In the genomic region with DNA sequence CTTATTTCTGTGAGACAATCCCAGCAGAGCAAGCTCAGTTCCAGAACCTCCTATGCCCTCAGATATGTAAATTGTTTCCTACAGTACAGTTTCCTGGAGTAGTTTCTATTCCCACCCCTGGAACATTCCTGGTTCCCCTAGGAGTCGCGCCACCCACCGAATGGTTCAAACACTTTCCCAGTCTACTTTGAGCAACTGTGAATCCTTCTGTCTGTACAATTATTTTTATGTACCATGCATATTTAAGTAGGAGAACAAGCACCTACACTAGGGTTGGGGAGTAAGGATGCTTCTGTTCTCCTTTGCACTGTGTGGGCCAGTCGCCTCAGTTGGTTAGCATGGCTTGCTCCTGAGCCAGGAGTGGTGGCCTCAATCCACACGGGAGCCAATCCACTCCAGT, we compare ENCODE assay signal across 32 mouse cellular contexts.
A peak's percentile ranks its signal among the peaks of the same experiment; 100 is the strongest.
DNase-seq lines count a peak whose midpoint lies in the region; ATAC-seq and TF ChIP-seq lines count a peak whose summit lies in the region.
"Had no signal": no experiment of that assay in that cellular context is flagged by ENCODE, and none has a peak within 500 bp of the region (broad histone marks: within the 10 kb centered on the region; RNA-seq: fewer than 3 reads in every experiment).

No protein-coding gene starts in this region.

- H3K36me3 ChIP-seq in hindbrain, embryonic 16.5 days (ENCODE audit: control insufficient read depth, insufficient read depth, low read length), result no peaks in the 10 kb centered on the region
- no peaks in the 10 kb centered on the region for H3K36me3 ChIP-seq in hindbrain, embryonic 11.5 days (ENCODE audit: control insufficient read depth, insufficient read depth, low read length)
- H3K36me3 ChIP-seq: forebrain, embryonic 12.5 days; hindbrain, embryonic 10.5 days; intestine, embryonic 15.5 days; liver, embryonic 13.5 days; midbrain, embryonic 12.5 days; neural tube, embryonic 12.5 days had no signal

- no peaks in the 10 kb centered on the region for H3K9me3 ChIP-seq in hindbrain, embryonic 16.5 days (ENCODE audit: control insufficient read depth, low read length)
- H3K9me3 ChIP-seq in hindbrain, embryonic 11.5 days (ENCODE audit: control insufficient read depth, low read length), result no peaks in the 10 kb centered on the region
- H3K9me3 ChIP-seq: forebrain, embryonic 12.5 days; hindbrain, embryonic 10.5 days; intestine, embryonic 15.5 days; liver, embryonic 13.5 days; midbrain, embryonic 12.5 days; neural tube, embryonic 12.5 days had no signal

- ATAC-seq in hindbrain, embryonic 16.5 days, result peak; percentile 37; the same call in 1 of the 2 replicates
- ATAC-seq in hindbrain, embryonic 11.5 days (ENCODE audit: low FRiP score), result no peak
- ATAC-seq: CD4-positive, CD25-positive, alpha-beta regulatory T cell, adult 4 months; hindbrain, postnatal 0 days; intestine, embryonic 15.5 days; lung, postnatal 0 days had no signal

- no peak overlapping the region for H3K4me3 ChIP-seq in hindbrain, embryonic 16.5 days (ENCODE audit: low read length)
- H3K4me3 ChIP-seq in hindbrain, embryonic 11.5 days (ENCODE audit: low read depth, low read length), result no peak overlapping the region
- H3K4me3 ChIP-seq in gastrocnemius, adult 2 months, result no peak overlapping the region
- H3K4me3 ChIP-seq: erythroblast, embryonic 14.5 days; forebrain, embryonic 12.5 days; hindbrain, embryonic 10.5 days; intestine, embryonic 15.5 days; liver, embryonic 13.5 days; megakaryocyte, embryonic 14.5 days; midbrain, embryonic 12.5 days; myocyte; neural tube, embryonic 12.5 days had no signal

- WGBS in hindbrain, embryonic 16.5 days, result 83% methylated on average over 5 of the region's 5 CpGs
- 97% methylated on average over 5 of the region's 5 CpGs for WGBS in hindbrain, embryonic 11.5 days

- H3K27me3 ChIP-seq in hindbrain, embryonic 16.5 days (replicated peaks; ENCODE audit: control insufficient read depth, insufficient read depth, low read length), result no peaks in the 10 kb centered on the region
- H3K27me3 ChIP-seq in hindbrain, embryonic 11.5 days (ENCODE audit: control insufficient read depth, insufficient read depth, low read length), result no peaks in the 10 kb centered on the region
- H3K27me3 ChIP-seq: forebrain, embryonic 12.5 days; intestine, embryonic 15.5 days; liver, embryonic 13.5 days; megakaryocyte, embryonic 14.5 days; midbrain, embryonic 12.5 days; neural tube, embryonic 12.5 days had no signal

- DNase-seq in hindbrain, embryonic 11.5 days (ENCODE audit: low spot score), result no peak
- peak; percentile 37 to 68 for DNase-seq in left cerebral cortex, adult 9 months (ENCODE audit: low spot score in 2 of 2)
- DNase-seq in left cerebral cortex, postnatal 4 days, result no peak
- peak; percentile 46 to 58 for DNase-seq in frontal cortex, postnatal 36 days (ENCODE audit: low spot score in 2 of 2)
- peak; percentile 79 for DNase-seq in telencephalon, adult 2 months (ENCODE audit: low read depth, low spot score)
- no peak for DNase-seq in gastrocnemius, adult 2 months
- DNase-seq: adrenal gland, postnatal 14 days; cerebellum, adult 18-20 months; cerebellum, postnatal 14 days; gastrocnemius, postnatal 14 days; heart, postnatal 14 days; kidney, adult 2 months; kidney, postnatal 36 days; liver, embryonic 13.5 days; lung, adult 18-20 months; lung, postnatal 4 days; right cerebral cortex, postnatal 14 days; thymus, adult 2 months; thymus, postnatal 36 days had no signal

- no peak for TF ChIP-seq CTCF in gastrocnemius, adult 2 months (IDR thresholded peaks at IDR 0.05)

- no peak overlapping the region for H3K9ac ChIP-seq in hindbrain, embryonic 16.5 days (ENCODE audit: low read depth, low read length)
- no peak overlapping the region for H3K9ac ChIP-seq in hindbrain, embryonic 11.5 days (ENCODE audit: low read depth, low read length)
- H3K9ac ChIP-seq: forebrain, embryonic 12.5 days; intestine, embryonic 15.5 days; liver, embryonic 13.5 days; midbrain, embryonic 12.5 days; neural tube, embryonic 12.5 days had no signal

- no peak overlapping the region for H3K4me2 ChIP-seq in hindbrain, embryonic 16.5 days (ENCODE audit: low read length)
- H3K4me2 ChIP-seq in hindbrain, embryonic 11.5 days (replicated peaks; ENCODE audit: low read depth, low read length), result no peak overlapping the region
- H3K4me2 ChIP-seq: forebrain, embryonic 12.5 days; intestine, embryonic 15.5 days; liver, embryonic 13.5 days; midbrain, embryonic 12.5 days; neural tube, embryonic 12.5 days had no signal

- intact Hi-C loops in left cerebral cortex, postnatal 4 days (cut with DNase I), result no loop called here
- intact Hi-C loops in gastrocnemius, adult 2 months (cut with DNase I), result no loop called here

- H3K4me1 ChIP-seq in hindbrain, embryonic 16.5 days (ENCODE audit: control insufficient read depth, insufficient read depth, low read depth, low read length), result no peaks in the 10 kb centered on the region
- no peaks in the 10 kb centered on the region for H3K4me1 ChIP-seq in hindbrain, embryonic 11.5 days (replicated peaks; ENCODE audit: control insufficient read depth, insufficient read depth, low read length)
- H3K4me1 ChIP-seq: forebrain, embryonic 12.5 days; hindbrain, embryonic 10.5 days; intestine, embryonic 15.5 days; liver, embryonic 13.5 days; megakaryocyte, embryonic 14.5 days; midbrain, embryonic 12.5 days; neural tube, embryonic 12.5 days had no signal

- no peak overlapping the region for H3K27ac ChIP-seq in hindbrain, embryonic 16.5 days (ENCODE audit: low read depth, low read length)
- no peak overlapping the region for H3K27ac ChIP-seq in hindbrain, embryonic 11.5 days (ENCODE audit: low read depth, low read length)
- H3K27ac ChIP-seq in gastrocnemius, adult 2 months, result no peak overlapping the region
- H3K27ac ChIP-seq: forebrain, embryonic 12.5 days; hindbrain, embryonic 10.5 days; hindbrain, postnatal 0 days; intestine, embryonic 15.5 days; liver, embryonic 13.5 days; midbrain, embryonic 12.5 days; neural tube, embryonic 12.5 days; stomach, postnatal 0 days had no signal

Comparison
In these comparisons a context has a peak if more than half of its experiments do, and no peak if none do; other contexts are left out.
1. DNase-seq: peak in left cerebral cortex, adult 9 months (2 of 2), frontal cortex, postnatal 36 days (2 of 2) and telencephalon, adult 2 months (single experiment); none in hindbrain, embryonic 11.5 days (single experiment), left cerebral cortex, postnatal 4 days (single experiment) and gastrocnemius, adult 2 months (single experiment).